Mouse (Mus musculus): ENCODE measurements around the gene Arhgef3.

DNA sequence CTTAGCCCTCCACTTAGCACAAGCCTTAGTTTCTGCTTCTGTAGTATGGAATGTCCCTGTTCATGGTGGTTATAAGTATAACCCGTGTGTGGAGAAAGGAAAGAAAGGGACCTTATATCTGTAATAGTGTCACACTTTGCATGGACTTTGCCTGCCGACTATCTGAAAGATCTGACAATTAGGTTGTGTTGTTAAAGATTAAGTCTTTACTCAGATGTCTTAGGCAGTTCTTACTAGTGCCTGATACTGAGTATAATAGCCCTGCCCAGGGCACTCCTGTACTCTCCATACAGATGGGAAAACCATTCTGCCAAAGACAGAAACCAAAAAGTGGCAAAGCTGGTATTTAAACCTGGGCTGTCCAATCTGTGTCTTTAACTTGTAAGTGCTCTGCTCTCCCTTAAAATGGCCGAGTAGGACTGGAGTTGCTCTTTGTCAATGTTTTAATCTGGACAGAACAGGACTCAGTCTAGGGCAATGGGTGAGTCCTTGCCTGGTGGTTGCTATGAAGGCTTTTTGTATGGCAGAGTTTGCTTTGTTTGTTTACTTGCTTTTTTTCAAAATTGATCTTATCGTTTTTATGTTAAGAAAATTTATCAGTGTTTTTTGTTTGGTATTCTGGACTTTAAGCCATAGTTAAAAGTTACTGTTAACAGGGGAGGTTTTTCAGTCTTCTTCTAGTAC lies 196.0 kb downstream of the Arhgef3 start:
- no peak for TF ChIP-seq CTCF (conservative IDR thresholded peaks at IDR 0.05; ENCODE audit: insufficient read depth, insufficient read length, low read depth, low read length)
- TF ChIP-seq POLR2A (IDR thresholded peaks at IDR 0.05; ENCODE audit: low read depth, low read length): no peak
